Mouse (Mus musculus) liver, adult 2 months (tissue): ENCODE data around the gene Zfp961. TPM values are rescaled to one million over a fixed set of nuclear protein-coding genes. Genes with fewer than 3 reads are reported as not detected.

Experiments used
- DNase-seq: peaks from one replicate; pipeline ENCODE4 v3.0.0-alpha.2; 2011; ENCODE audit warnings: low read depth, low spot score; ENCODE audit errors: extremely low read depth
- H3K27ac ChIP-seq: fragments of 200-500 bp; replicated peaks from 2 replicates; pipeline ENCODE4 v1.5.1; 2012; ENCODE audit warnings: low read depth, mild to moderate bottlenecking, control low read depth, inconsistent platforms, low read length; ENCODE audit not compliant: insufficient read depth
- H3K27me3 ChIP-seq: fragments of 200-500 bp; 2 replicates; pipeline ENCODE4 v1.6.1; 2012; ENCODE audit warnings: mild to moderate bottlenecking, moderate library complexity, low read length, inconsistent platforms; ENCODE audit not compliant: control insufficient read depth, insufficient read depth
- H3K36me3 ChIP-seq: fragments of 200-500 bp; 2 replicates; pipeline ENCODE4 v1.6.1; 2012; ENCODE audit warnings: low read length, inconsistent platforms; ENCODE audit not compliant: control insufficient read depth, insufficient read depth
- H3K4me1 ChIP-seq: fragments of 200-500 bp; 2 replicates; pipeline ENCODE4 v1.6.1; 2011; ENCODE audit warnings: low read length; ENCODE audit not compliant: control insufficient read depth, insufficient read depth
- H3K4me3 ChIP-seq: fragments of 200-500 bp; 2 replicates; pipeline ENCODE4 v1.5.1; 2011; ENCODE audit warnings: low read depth, mild to moderate bottlenecking, control low read depth, low read length, moderate library complexity; ENCODE audit not compliant: insufficient read depth
- H3K79me2 ChIP-seq: fragments of 200-500 bp; 2 replicates; pipeline ENCODE4 v1.6.1; 2012; ENCODE audit warnings: inconsistent platforms, mild to moderate bottlenecking, low read length, moderate library complexity; ENCODE audit not compliant: control insufficient read depth, insufficient read depth
- H3K9ac ChIP-seq: fragments of 200-500 bp; 2 replicates; pipeline ENCODE4 v1.6.1; 2012; ENCODE audit warnings: low read depth, mild to moderate bottlenecking, control low read depth, inconsistent platforms, low read length
- CTCF ChIP-seq: fragments of 200-500 bp; IDR thresholded peaks from 2 replicates; pipeline ENCODE4 v1.5.1; 2011; ENCODE audit warnings: low read depth, low read length, control low read depth
- POLR2A ChIP-seq: fragments of 200-500 bp; IDR thresholded peaks from 2 replicates; pipeline ENCODE4 v1.6.1; 2011; ENCODE audit warnings: low read length, control low read depth; ENCODE audit not compliant: insufficient read depth; ENCODE audit errors: extremely low read depth
- WGBS: fragments of 180-500 bp; shearing (Covaris S2); methylation state at CpG from one replicate; pipeline ENCODE4 v1.1.7; 2018; 5-methylcytosine and 5-hydroxymethylcytosine counted together
- polyA plus RNA-seq: library from polyadenylated mRNA; depleted of rRNA; stranded (reverse); fragments of >200 nt; gene quantifications from 2 replicates; pipeline ENCODE4 v1.2.3, GENCODE M21; 2012
- total RNA-seq: library from RNA; depleted of rRNA; stranded (reverse); fragments of >200 nt; gene quantifications from 2 replicates; pipeline ENCODE4 v1.2.3, GENCODE M21; 2014

The Zfp961 gene
- total and polyA plus RNA-seq, 2 experiments, result 2.7 to 7.5 TPM

DNA sequence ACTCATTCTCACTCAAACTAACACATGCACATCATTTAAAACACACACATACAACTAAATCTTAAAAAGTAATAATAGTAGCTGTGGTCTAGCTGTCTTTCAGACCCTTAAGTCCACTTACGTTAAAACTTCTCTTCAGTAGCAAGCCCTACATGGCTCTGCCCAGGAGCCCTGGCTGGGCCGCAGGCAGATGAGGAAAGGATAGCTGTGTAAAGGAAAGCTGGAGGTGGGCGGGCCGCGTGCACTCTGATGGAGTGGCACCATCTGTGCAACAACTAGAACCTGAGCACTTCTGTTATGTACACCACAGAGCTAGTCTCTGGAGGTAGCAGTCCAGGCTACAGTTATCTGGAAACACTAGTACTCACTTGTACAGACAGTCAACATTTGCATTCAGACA lies 16.4 kb downstream of the Zfp961 start:
- Histone ChIP-seq H3K36me3 (peaks cover 32% of the 10 kb centered on the region), H3K79me2 (peaks cover 8% of the 10 kb centered on the region; the same call in 1 of the 2 replicates), H3K4me3 (no peak overlapping the region), H3K9ac (no peak overlapping the region), H3K4me1 (no peaks in the 10 kb centered on the region), H3K27me3 (no peaks in the 10 kb centered on the region), H3K27ac (no peak overlapping the region)
- TF ChIP-seq POLR2A, result no peak
- TF ChIP-seq CTCF, result no peak
- 98% methylated on average over 5 of the region's 5 CpGs for WGBS
- DNase-seq, result no peak

DNA sequence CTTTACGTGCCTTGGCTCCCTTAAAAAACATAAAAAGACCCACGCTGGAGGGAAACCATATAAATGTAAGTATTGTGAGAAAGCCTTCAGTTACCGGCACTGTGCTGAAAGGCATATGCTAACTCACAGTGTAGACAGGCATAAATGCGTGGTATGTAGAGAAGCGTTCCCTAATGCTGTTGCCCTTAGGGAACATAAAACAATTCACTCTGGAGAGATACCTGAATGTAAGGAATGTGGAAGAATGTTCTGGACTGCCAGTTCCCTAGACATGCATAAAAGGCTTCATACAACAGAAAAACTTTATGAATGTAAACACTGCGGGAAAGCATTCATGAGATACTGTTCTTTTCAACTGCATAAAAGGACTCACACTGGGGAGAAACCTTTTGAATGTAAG lies 17.3 kb downstream of the Zfp961 start:
- H3K27ac ChIP-seq, result no peak overlapping the region
- H3K36me3 ChIP-seq, result peaks cover 32% of the 10 kb centered on the region
- H3K4me1 ChIP-seq, result no peaks in the 10 kb centered on the region
- no peaks in the 10 kb centered on the region for H3K27me3 ChIP-seq
- no peak for TF ChIP-seq POLR2A
- TF ChIP-seq CTCF, result no peak
- no peak overlapping the region for H3K9ac ChIP-seq
- H3K79me2 ChIP-seq, result peaks cover 8% of the 10 kb centered on the region; the same call in 1 of the 2 replicates
- 96% methylated on average over 6 of the region's 6 CpGs for WGBS
- H3K4me3 ChIP-seq, result no peak overlapping the region
- DNase-seq, result no peak

DNA sequence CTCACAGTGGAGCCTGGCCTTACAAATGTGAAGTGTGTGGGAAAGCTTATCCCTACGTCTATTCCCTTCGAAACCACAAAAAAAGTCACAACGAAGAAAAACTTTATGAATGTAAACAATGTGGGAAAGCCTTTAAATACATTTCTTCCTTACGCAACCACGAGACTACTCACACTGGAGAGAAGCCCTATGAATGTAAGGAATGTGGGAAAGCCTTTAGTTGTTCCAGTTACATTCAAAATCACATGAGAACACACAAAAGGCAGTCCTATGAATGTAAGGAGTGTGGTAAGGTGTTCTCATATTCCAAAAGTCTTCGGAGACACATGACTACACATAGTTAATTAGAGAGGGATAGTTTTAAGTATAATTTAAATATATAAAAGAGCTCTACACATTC lies 17.8 kb downstream of the Zfp961 start:
- Histone ChIP-seq H3K27ac (no peak overlapping the region), H3K9ac (no peak overlapping the region), H3K4me1 (no peaks in the 10 kb centered on the region), H3K27me3 (no peaks in the 10 kb centered on the region), H3K4me3 (no peak overlapping the region), H3K79me2 (peaks cover 8% of the 10 kb centered on the region; the same call in 1 of the 2 replicates), H3K36me3 (peaks cover 32% of the 10 kb centered on the region)
- WGBS, result 97% methylated on average over 6 of the region's 6 CpGs
- DNase-seq, result no peak
- TF ChIP-seq POLR2A, result no peak
- no peak for TF ChIP-seq CTCF

DNA sequence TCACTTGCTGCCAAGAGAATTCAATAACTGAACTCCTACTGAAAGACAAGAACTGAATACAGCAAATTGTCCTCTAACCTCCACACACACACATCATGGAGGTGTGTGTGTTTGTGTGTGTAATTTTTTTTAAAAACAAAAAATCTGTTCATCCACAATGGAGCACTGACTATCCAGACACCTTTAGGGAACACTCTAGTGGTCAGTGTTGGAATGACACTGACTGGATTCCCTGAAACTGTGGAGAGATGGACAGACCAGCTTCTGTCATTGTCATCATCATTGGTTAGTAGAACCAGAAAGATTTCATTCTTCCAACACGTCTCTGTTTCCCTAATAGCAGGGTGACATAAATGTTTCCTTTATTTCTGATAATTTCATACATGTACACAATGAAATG lies 21.1 kb downstream of the Zfp961 start:
- no peaks in the 10 kb centered on the region for H3K79me2 ChIP-seq
- H3K36me3 ChIP-seq, result peaks cover 18% of the 10 kb centered on the region
- no peak overlapping the region for H3K4me3 ChIP-seq
- WGBS, result 58% methylated on average over 1 of the region's 1 CpGs
- DNase-seq, result peak; percentile 24
- H3K27me3 ChIP-seq, result no peaks in the 10 kb centered on the region
- H3K4me1 ChIP-seq, result no peaks in the 10 kb centered on the region
- H3K9ac ChIP-seq, result no peak overlapping the region
- TF ChIP-seq POLR2A (no peak), CTCF (peak; percentile 46)
- no peak overlapping the region for H3K27ac ChIP-seq

DNA sequence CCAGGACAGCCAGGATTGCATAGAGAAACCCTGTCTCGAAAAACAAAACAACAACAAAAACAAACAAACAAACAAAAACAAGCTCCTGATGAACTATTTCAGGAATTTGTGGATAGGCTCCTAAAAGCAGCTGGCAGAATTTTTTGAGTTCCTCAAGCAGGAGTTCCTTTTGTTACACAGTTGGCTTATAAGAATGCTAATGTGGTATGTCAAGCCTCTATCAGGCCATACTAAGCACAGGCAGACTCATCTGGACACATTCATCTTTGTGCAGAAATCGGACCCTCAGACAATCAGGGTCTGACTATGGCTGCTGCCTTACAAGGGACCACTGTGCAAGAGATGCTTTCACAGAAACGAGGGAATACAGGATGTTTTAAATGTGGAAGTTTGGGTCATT lies 23.4 kb downstream of the Zfp961 start:
- H3K27me3 ChIP-seq, result no peaks in the 10 kb centered on the region
- no peak for DNase-seq
- TF ChIP-seq CTCF (no peak), POLR2A (no peak)
- no peaks in the 10 kb centered on the region for H3K79me2 ChIP-seq
- H3K4me3 ChIP-seq, result no peak overlapping the region
- H3K4me1 ChIP-seq, result no peaks in the 10 kb centered on the region
- H3K9ac ChIP-seq, result no peak overlapping the region
- 82% methylated on average over 3 of the region's 3 CpGs for WGBS
- no peak overlapping the region for H3K27ac ChIP-seq
- no peaks in the 10 kb centered on the region; the same call in 1 of the 2 replicates for H3K36me3 ChIP-seq

DNA sequence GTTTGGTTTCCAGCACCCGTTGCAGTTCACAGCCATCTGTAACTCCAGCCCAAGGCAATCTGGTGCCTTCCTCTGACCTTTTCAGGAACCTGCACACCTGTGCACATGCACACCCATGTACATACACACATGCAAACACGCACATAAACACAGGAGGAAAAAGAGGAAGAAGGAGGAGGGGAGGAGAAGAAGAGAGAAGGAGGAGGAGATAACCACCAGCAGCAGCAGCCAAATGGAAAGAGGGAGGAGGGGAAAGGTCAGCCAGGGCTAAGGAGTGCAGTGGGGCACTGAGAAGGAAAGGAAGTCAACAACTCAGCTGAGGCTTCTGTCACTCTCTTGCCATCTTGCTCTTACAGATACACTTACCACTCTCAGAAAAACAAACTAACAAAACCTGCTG lies 30.2 kb downstream of the Zfp961 start:
- TF ChIP-seq POLR2A (no peak), CTCF (no peak)

More for the DNA sequence above, 30.2 kb downstream of the Zfp961 start:
- Histone ChIP-seq H3K4me3 (no peak overlapping the region), H3K27ac (no peak overlapping the region), H3K9ac (no peak overlapping the region), H3K27me3 (no peaks in the 10 kb centered on the region), H3K36me3 (no peaks in the 10 kb centered on the region), H3K79me2 (no peaks in the 10 kb centered on the region), H3K4me1 (no peaks in the 10 kb centered on the region)
- DNase-seq, result no peak
- WGBS, result 44% methylated on average over 2 of the region's 2 CpGs
